Mouse (Mus musculus) G1E (cell line): Measurements from ENCODE around the gene Abcc1. TPM values are rescaled to one million over a fixed set of nuclear protein-coding genes. Genes with fewer than 3 reads are reported as not detected.

Source experiments
- ATAC-seq: 2 replicates; pipeline ENCODE4 v1.8.0; 2016; ENCODE audit warnings: mild to moderate bottlenecking; ENCODE audit not compliant: insufficient number of reproducible peaks, poor library complexity, low FRiP score, severe bottlenecking; ENCODE audit errors: extremely low read depth
- DNase-seq: peaks from one replicate; pipeline ENCODE4 v3.0.0; 2012; ENCODE audit warnings: low spot score
- H3K27me3 ChIP-seq: 2 replicates; pipeline ENCODE4 v1.6.1; 2012; ENCODE audit warnings: mild to moderate bottlenecking, low read length, inconsistent platforms; ENCODE audit not compliant: insufficient read depth
- H3K36me3 ChIP-seq: replicated peaks from 2 replicates; pipeline ENCODE3; 2012; ENCODE audit warnings: mild to moderate bottlenecking, inconsistent platforms
- H3K4me1 ChIP-seq: 2 replicates; pipeline ENCODE4 v1.6.1; 2012; ENCODE audit warnings: low read depth, low read length, inconsistent platforms, mixed read lengths; ENCODE audit not compliant: insufficient read depth
- H3K4me3 ChIP-seq: 2 replicates; pipeline ENCODE4 v1.5.1; 2012; ENCODE audit warnings: low read depth, mild to moderate bottlenecking, inconsistent platforms, low read length, moderate library complexity, mixed read lengths
- H3K9me3 ChIP-seq: replicated peaks from 2 replicates; pipeline ENCODE4 v1.6.1; 2012; ENCODE audit warnings: inconsistent platforms
- CTCF ChIP-seq: IDR thresholded peaks from 2 replicates; pipeline ENCODE4 v1.5.1; 2012; ENCODE audit warnings: low read depth, low read length, inconsistent platforms, mixed read lengths
- GATA1 ChIP-seq: IDR thresholded peaks from 2 replicates; pipeline ENCODE4 v1.6.1; 2012; ENCODE audit warnings: borderline replicate concordance, low read length, inconsistent platforms, mixed read lengths
- GATA2 ChIP-seq: IDR thresholded peaks from 2 replicates; pipeline ENCODE4 v1.6.1; 2012; ENCODE audit warnings: low read depth, low read length, inconsistent platforms, borderline replicate concordance
- POLR2AphosphoS5 ChIP-seq: IDR thresholded peaks from 2 replicates; pipeline ENCODE4 v1.6.1; 2012; ENCODE audit warnings: low read depth, low read length, inconsistent platforms; ENCODE audit not compliant: insufficient replicate concordance
- TAL1 ChIP-seq: conservative IDR thresholded peaks from 2 replicates; pipeline ENCODE4 v1.6.1; 2012; ENCODE audit warnings: low read depth, low read length, inconsistent platforms, mixed read lengths
- polyA plus RNA-seq: library from polyadenylated mRNA; stranded (reverse); fragments of >175 nt; gene quantifications from 2 replicates; pipeline ENCODE4 v1.2.3, GENCODE M21; 2012
- total RNA-seq, 2 experiments: library from RNA; stranded (forward) in 1 of 2; stranded (reverse) in 1 of 2; fragments of 200-1000 nt in 1 of 2; fragments of >200 nt in 1 of 2; fragmentation: Nextera tagmentation in 1 of 2; gene quantifications; 2 replicates each; pipeline ENCODE4 v1.2.3; 2014 to 2017

Abcc1 gene
- total and polyA plus RNA-seq, 3 experiments: 5.1 to 69.5 (median 36.8) TPM

GRCm38 (mm10) chr16:14429371-14429770, 68.0 kb downstream of the Abcc1 start:
- Histone ChIP-seq H3K27me3 (no peaks in the 10 kb centered on the region), H3K36me3 (peaks cover 55% of the 10 kb centered on the region), H3K9me3 (no peaks in the 10 kb centered on the region), H3K4me3 (no peak overlapping the region), H3K4me1 (no peaks in the 10 kb centered on the region)
- ATAC-seq (no peak), DNase-seq (no peak)
- TF ChIP-seq GATA2 (no peak), TAL1 (no peak), GATA1 (no peak), CTCF (no peak), POLR2AphosphoS5 (no peak)

DNA sequence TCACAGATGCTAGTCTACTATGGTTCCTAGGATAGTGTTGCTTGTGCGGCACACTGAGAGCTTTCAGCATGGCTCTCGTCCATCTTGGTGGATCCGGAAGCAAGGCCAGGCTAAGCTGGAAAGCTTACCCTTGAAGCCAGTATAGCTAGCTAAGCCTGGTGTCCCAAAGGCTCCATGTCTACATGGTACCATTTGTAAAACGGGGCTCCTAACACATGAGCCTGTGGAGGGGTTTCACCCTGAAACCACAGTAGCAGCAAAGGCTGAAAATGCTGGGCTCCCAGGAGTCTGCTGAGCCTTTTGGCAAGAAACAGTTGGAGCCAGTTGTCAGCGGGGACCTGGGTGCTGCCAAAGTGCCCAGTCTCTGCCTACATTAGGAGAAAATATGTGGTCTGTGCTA, 71.6 kb downstream of the Abcc1 start:
- no peak overlapping the region for H3K4me3 ChIP-seq
- no peak for ATAC-seq
- no peaks in the 10 kb centered on the region for H3K4me1 ChIP-seq
- H3K27me3 ChIP-seq: no peaks in the 10 kb centered on the region
- peaks cover 88% of the 10 kb centered on the region for H3K36me3 ChIP-seq
- no peaks in the 10 kb centered on the region for H3K9me3 ChIP-seq
- no peak for DNase-seq
- no peak for TF ChIP-seq POLR2AphosphoS5
- no peak for TF ChIP-seq CTCF
- no peak for TF ChIP-seq GATA2
- TF ChIP-seq GATA1: no peak
- no peak for TF ChIP-seq TAL1

DNA sequence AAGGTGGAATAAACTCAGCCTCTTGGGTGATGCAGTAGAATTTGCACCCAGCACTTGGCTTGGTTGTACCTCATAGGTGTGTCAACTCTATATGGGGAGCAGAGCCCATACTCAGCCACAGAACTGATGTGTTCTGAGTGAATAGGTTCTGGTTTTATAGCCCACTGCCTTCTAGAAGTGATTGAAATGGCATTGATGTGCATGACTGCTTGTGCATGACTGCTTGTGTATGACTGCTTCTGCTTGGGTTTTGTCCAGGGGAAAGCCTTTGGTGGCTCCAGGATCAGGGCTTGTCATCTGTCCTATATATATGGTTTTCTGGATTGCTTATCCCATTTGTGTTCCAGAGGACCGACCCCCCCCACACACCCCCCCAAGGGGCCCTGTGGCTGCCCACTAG, 74.2 kb downstream of the Abcc1 start:
- no peak for TF ChIP-seq TAL1
- no peak for TF ChIP-seq POLR2AphosphoS5
- TF ChIP-seq GATA2: no peak
- TF ChIP-seq CTCF: no peak
- TF ChIP-seq GATA1: no peak
- Histone ChIP-seq H3K4me3 (no peak overlapping the region), H3K9me3 (no peaks in the 10 kb centered on the region), H3K4me1 (no peaks in the 10 kb centered on the region), H3K27me3 (no peaks in the 10 kb centered on the region), H3K36me3 (peaks cover 98% of the 10 kb centered on the region)
- ATAC-seq (no peak), DNase-seq (no peak)

DNA sequence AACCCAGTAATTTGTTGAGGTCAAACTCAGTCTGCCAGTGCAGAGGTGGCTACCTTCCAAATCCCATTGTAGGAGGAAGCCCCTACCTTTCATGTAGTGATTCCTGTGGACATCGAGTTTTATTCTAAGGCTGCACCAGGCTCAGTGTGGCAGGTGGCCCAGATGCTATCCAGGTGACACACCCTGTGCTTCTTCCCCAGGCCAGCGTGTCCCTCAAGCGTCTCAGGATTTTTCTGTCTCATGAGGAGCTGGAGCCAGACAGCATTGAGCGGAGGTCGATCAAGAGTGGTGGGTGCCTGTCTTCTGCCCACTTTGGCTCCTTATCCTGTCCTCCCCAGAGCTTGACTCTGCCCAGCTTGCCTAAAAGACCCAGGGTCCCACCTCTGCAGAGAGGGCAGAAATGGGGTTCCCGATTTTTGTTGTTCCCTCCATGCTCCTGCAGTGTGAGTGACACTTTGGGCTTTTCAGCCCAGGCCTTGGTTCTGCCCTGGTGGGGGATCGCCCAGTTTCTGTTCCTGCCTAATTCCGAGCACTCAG, 76.2 kb downstream of the Abcc1 start:
- Histone ChIP-seq H3K4me3 (no peak overlapping the region), H3K9me3 (no peaks in the 10 kb centered on the region), H3K36me3 (peaks cover 87% of the 10 kb centered on the region), H3K4me1 (no peaks in the 10 kb centered on the region), H3K27me3 (no peaks in the 10 kb centered on the region)
- no peak for TF ChIP-seq CTCF
- no peak for TF ChIP-seq TAL1
- TF ChIP-seq GATA1: no peak
- no peak for TF ChIP-seq POLR2AphosphoS5
- TF ChIP-seq GATA2: no peak
- ATAC-seq (no peak), DNase-seq (no peak)

GRCm38 (mm10) chr16:14438561-14438960, 77.2 kb downstream of the Abcc1 start:
- no peak for DNase-seq
- no peak overlapping the region for H3K4me3 ChIP-seq
- TF ChIP-seq GATA1: no peak
- TF ChIP-seq POLR2AphosphoS5: no peak
- TF ChIP-seq CTCF: no peak
- TF ChIP-seq GATA2: no peak
- no peak for TF ChIP-seq TAL1
- no peak for ATAC-seq
- H3K9me3 ChIP-seq: no peaks in the 10 kb centered on the region
- no peaks in the 10 kb centered on the region for H3K4me1 ChIP-seq
- H3K36me3 ChIP-seq: peaks cover 87% of the 10 kb centered on the region
- no peaks in the 10 kb centered on the region for H3K27me3 ChIP-seq

- TF ChIP-seq GATA1 (no peak), CTCF (no peak), TAL1 (no peak), POLR2AphosphoS5 (no peak), GATA2 (no peak)
- peaks cover 88% of the 10 kb centered on the region for H3K36me3 ChIP-seq
- H3K4me3 ChIP-seq: no peak overlapping the region
- no peaks in the 10 kb centered on the region for H3K4me1 ChIP-seq
- ATAC-seq (no peak), DNase-seq (no peak)
- no peaks in the 10 kb centered on the region for H3K9me3 ChIP-seq
- no peaks in the 10 kb centered on the region for H3K27me3 ChIP-seq
These were observed 77.7 kb downstream of the Abcc1 start for GRCm38 (mm10) chr16:14439081-14439480.
